Mouse (Mus musculus) gastrocnemius, postnatal 10 days (tissue): ENCODE results near the gene Gm10837. TPM values are rescaled to one million over a fixed set of nuclear protein-coding genes. Genes with fewer than 3 reads are reported as not detected.

Experiments used
- DNase-seq: peaks from one replicate; pipeline ENCODE4 v3.0.0; 2021; ENCODE audit warnings: mixed read lengths
- total RNA-seq, 2 experiments: library from RNA; stranded (reverse); gene quantifications; 2 replicates each; pipeline ENCODE4 v1.2.3; 2021

The Gm10837 gene
- total RNA-seq, 2 experiments from 2014 or later = not detected

- no peak for DNase-seq
Measured at GRCm38 (mm10) chr14:122464763-122465741, 25.3 kb upstream of the Gm10837 start, which contains the start of gene Zic5. Gene Zic5 (minus strand): TSS chr14:122465677.

- DNase-seq = no peak
Measured at GRCm38 (mm10) chr14:122465931-122466490, 24.4 kb upstream of the Gm10837 start.

DNA sequence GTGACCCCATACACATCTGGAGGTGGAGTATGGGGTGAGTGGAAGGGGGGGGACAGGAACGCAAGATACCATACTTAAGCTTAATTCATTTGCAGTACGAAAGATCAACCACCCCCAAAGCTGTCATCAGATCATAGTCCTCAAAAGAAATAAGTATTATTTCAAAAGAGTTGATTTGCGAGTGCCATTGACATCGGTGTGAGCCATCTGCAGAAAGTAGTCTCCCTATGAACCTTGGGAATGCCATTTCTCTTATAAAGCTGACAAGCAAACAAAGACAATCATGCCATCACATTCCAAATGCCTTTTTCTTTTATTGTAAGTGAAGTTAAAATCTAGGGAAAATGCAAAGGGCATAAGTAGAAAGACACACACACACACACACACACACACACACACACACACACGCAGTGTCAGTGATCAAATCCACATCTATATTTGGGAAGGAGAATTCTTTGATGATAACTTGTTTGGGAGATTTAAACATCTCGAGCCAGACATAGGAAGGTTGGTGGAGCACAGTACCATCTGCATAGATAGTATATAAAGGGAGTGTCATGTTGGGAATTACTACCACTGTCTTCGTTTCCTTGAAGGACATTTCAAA, 23.5 kb upstream of the Gm10837 start:
- DNase-seq = no peak

- no peak for DNase-seq
Measured at GRCm38 (mm10) chr14:122467926-122468841, 22.2 kb upstream of the Gm10837 start.

DNA sequence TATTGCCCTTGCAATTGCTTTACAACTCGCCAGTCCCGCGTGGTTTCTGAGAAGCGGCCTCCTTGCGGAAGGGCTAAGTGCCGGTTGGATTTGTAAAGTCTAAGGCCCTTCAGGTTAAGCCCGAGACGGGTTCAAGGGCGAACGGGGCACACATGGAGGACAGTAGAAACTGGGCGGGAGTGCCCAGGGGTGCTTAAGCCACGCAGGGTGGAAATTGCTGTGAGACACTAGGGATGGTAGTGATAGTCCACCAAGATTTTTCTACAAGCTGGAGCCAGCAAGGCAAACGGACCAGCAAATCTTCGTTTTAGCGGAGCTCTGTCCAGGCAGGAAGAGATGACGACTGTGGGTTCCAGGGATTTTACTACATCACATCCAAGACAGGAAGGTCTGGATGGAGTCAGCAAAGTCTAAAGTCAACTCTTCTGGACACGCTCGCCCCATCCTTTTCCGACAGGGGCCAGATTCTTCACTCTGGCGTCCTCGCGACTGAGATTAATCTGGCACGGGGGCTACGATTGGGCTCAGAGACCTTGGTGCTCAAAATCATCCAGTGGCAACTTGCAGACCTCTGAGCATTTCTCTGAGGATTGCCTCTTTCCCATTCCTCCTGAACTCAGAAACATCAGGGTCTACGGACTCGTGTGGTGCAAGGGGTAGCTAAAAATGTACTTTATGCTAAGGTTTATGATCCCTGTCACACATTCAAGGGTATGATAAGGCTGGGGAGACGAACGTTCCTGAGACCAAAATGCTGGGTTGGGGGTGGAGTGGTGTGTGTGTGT, 21.2 kb upstream of the Gm10837 start:
- no peak for DNase-seq

DNA sequence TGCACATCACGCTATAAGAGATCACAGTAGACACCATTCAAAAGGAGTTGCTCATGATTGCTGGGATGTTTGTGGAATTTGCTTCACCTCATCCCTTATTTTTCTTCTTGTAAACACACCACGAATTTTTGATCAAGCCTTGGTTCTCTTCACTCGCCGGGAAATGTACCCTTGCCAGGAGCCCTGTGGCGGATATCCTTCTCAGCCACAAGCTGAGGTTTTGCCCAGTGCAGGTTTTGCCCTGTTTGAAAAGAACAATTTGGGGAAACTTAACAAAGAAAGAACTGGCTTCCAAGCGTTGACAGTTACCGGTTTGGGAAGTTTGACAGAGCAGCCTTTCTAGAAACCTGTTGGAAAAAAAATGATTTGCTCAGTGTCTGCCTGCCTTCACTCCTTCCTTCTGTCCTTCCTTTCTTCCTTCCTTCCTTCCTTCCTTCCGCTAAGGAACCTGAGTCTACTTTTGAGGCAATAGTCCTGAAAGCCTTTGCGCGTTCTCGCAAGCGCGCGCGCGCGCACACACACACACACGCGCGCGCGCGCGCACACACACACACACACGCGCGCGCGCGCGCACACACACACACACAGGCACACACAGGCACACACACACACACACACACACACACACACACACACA, 18.8 kb upstream of the Gm10837 start:
- no peak for DNase-seq

DNA sequence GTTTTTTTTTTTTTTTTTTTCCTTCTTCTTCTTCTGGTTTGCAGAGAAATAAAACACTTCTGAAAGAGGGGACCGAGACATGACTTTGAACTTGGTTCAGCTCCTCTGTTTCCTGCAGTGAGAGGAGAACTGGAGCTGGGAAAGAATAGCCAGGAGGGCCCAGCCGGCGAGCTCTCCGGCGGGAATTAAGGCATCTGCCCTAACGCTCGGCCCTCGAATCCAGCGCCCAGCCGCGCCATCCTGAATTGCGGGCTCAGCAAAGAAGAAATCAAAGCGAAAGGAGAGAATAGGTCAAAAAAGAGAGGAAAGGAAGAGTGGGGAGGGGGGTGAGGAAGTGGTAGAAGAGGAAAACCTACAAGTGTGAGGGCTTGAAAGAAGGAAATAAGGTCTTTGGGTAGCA, 18.2 kb upstream of the Gm10837 start:
- no peak for DNase-seq

GRCm38 (mm10) chr14:122472647-122473046, 17.7 kb upstream of the Gm10837 start:
- no peak for DNase-seq

DNA sequence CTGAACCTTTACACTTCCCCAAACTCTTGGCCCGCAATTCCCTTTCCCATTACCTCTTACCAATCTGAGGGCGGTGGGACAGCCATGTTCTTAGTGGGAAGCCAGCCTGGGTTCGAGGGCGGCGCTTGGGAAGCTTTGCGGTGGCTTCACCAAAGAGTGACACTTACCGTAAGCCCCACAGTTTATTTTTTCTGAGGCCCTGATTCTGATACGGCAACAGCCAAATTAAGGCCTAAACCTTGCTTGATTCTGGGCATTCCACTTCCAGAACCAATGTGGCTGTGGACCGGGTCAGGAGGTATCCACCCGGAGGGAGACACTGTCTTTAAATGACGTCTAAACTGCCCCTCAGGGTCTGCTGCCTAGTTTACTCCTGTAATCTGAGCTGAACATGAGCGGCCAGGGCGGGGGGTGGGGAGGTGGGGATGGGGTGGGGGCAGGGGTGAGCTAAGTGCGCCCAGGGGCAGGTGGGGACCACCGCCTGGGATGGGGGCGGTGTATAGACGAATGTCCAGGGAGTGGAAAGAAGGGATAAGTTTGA, 17.1 kb upstream of the Gm10837 start:
- no peak for DNase-seq

DNA sequence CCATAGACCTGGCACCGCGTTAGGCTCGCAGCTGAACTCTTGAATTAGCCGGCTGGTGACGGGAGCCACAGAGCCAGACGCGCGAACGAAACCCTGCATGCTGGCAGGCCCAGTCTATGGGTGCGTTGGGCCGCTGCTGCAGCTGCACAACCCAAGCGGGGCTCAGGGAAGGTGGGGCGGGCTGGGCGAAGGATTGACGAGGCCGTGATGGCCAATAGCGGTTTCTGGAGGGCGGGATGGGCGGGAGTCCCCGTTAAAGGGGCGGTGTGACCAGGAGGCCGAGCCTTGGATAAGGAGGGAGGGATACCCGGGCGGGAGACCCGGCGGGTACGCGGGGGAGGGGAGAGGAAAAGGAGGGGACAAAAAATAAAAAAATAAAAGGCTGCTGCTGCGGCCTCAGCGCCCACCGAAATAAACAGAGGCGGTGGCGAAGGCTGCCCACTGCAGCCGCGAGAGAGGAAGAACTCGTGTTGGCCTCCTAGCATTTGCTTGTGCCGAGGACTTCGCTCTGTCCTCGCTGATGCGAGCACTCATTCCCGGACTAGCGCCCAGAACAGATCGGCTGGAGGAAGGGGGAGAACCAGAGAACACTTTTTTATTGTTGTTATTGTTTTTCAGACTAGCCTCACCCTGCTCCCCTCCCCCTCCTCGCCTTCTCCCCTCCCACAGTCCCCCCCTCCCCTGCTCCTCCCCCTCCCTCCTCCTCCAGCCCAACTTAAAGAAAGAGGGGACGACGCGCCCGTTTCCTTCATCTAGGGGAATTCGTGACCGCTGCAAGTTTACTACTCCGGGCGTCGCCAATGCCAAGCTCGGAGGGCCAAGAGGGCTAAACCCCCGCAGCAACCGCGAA, 16.1 kb upstream of the Gm10837 start:
- no peak for DNase-seq

DNA sequence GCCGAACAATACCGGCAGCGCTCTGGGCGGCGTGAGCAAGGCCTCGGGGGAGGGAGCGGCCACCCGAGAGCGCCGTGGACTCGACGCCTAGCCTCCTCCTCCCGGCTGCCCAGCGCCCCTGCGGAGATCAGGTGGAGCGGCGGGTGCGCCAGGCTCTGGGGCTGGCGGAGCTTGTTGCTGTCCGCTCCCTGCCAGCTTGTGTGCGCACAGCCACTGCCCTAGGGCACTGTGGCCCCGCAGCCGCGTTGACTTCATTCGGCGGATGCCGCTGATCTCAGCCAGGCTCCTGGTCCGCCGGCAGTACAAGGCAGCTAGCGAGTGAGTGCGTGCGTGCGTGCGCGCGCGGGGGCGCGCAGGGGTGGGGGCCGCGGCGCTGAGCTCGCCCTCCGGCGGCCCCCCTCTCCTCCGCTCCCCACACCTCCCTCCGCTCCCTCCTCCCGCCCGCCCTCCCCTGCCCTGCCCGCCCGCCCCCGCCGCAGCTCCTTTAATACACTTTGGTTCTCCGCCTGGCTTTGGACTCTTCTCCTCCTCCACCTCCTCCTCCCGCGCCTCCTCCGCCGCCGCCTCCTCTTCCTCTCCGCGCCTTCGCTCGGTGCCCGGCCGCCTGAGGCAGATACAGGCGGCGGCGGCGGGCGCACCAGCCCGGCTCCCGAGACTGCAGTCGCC, 15.4 kb upstream of the Gm10837 start, which contains the start of gene Zic2:
Zic2 (plus strand) TSS at position 545 of the 666 bp plus-strand sequence.
- DNase-seq = no peak

- DNase-seq = no peak
Measured at GRCm38 (mm10) chr14:122475557-122476040, 14.8 kb upstream of the Gm10837 start.

- no peak for DNase-seq
Measured at GRCm38 (mm10) chr14:122476041-122476821, 14.2 kb upstream of the Gm10837 start.

DNA sequence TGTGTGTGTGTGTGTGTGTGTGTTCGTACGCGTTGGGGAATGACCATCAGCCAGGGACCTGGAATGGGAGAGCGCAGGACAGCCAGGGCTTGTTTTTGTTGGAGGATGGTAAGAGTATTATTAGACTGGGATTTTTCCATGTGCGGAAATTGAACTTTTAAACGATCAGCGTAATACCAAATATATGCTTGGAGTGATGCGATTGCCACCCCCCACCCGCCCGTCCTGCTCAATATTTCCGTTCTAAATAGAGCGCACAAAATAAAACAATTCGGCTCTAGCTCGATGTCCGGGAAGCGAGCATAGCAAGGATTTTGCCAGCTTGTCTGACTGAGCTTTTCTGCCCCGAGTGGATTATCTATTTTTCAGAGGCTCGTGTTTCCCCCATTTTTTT, 13.6 kb upstream of the Gm10837 start:
- DNase-seq = no peak

DNA sequence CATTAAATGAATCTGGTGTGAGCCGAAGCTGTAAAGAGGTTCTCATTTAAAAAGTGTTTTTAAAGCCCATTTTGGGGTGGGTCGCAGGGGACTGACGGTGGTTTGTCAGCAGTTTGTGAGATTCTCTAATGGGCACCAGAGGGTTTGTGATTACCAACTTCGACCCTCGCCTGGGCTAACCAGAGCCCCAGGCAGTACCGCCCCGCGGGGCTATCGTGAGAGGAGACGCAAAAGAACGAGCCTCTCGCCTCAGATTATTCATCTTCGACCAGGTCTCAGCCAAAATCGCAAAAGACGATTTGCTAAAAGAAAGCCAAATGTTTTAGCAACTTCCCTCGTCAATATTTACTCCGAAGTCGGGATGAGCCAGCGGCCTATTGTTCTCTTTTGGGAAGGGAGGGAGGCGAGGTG, 13.1 kb upstream of the Gm10837 start:
- no peak for DNase-seq

GRCm38 (mm10) chr14:122477971-122478573, 12.3 kb upstream of the Gm10837 start:
- DNase-seq = no peak

DNA sequence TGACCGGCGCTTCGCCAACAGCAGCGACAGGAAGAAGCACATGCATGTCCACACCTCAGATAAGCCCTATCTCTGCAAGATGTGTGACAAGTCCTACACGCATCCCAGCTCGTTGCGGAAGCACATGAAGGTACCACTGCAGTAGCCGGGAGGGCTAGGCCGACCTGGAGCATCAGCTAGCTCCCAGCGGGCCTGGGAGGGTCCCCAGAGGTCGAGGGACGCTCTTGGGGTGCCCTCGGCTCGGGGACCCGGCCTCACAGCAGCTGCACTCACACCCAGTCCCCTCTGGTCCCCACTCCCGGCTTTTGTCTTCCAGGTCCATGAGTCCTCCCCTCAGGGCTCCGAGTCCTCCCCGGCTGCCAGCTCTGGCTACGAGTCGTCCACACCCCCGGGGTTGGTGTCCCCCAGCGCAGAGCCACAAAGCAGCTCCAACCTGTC, 11.8 kb upstream of the Gm10837 start:
- DNase-seq = no peak
